Mouse (Mus musculus): ENCODE data around the gene Frat1. TPM values are rescaled to one million over a fixed set of nuclear protein-coding genes. Genes with fewer than 3 reads are reported as not detected.

Frat1 gene
- polyA plus RNA-seq, 1 experiment from 2014 or later = 2.2 TPM

DNA sequence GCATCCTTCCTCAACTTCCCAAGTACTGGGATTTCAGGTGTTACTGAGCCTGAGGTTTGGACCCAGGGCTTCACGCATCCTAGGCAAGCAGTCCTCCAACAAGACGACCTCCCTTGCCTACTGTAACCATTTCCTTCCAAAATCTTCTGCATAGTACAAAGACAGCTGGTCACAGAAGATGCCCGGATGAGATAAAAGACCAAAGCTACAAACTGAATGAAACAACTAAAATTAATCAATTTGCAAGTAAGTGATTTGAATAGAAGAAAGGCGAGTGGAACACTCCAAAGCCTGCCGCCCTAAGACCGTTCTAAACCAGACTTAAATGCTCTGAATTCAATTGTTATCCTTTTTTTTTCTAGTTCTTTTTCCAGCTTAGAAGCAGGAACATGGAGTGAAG, 5.6 kb downstream of the Frat1 start:
- ATAC-seq (ENCODE audit: extremely low read depth, insufficient number of reproducible peaks, low FRiP score, low TSS enrichment) = no peak
- H3K4me2 ChIP-seq = peak overlapping the region; percentile 58
- no peaks in the 10 kb centered on the region for H3K9me3 ChIP-seq
- 49% methylated on average over 6 of the region's 6 CpGs for WGBS
- H3K36me3 ChIP-seq = no peaks in the 10 kb centered on the region
- peaks cover 55% of the 10 kb centered on the region for H3K4me1 ChIP-seq
- peak overlapping the region; percentile 55 for H3K27ac ChIP-seq (replicated peaks)
- peak overlapping the region; percentile 17 for H3K4me3 ChIP-seq
- H3K27me3 ChIP-seq (replicated peaks) = peaks cover 24% of the 10 kb centered on the region
- peak overlapping the region; percentile 3; the same call in 1 of the 2 replicates for H3K9ac ChIP-seq

DNA sequence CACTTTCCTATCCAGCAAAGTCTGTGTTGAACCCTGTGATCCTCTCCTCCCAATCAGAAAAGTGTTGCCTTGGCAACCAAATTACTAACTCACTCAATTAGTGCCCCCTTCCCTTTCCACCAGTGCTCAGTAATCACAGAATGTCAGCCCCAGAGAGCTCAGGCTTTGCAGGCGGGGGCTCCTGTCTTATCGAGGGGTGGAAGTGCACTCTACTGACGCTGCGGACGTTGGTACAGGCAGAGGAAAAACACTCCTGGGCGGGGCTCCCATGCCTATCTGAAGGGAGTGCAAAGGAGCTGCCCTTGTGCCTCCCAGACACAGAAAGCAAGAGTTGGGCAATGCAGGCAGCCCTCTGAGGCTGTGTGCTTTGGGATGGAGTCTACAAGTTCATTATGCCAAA, 6.0 kb downstream of the Frat1 start:
- H3K4me3 ChIP-seq = peak overlapping the region; percentile 17
- peak overlapping the region; percentile 3; the same call in 1 of the 2 replicates for H3K9ac ChIP-seq
- WGBS = under 1% methylated on average over 6 of the region's 6 CpGs
- H3K4me1 ChIP-seq = peaks cover 56% of the 10 kb centered on the region
- H3K9me3 ChIP-seq = no peaks in the 10 kb centered on the region
- peak overlapping the region; percentile 58 for H3K4me2 ChIP-seq
- peak; percentile 67 for ATAC-seq (ENCODE audit: extremely low read depth, insufficient number of reproducible peaks, low FRiP score, low TSS enrichment)
- peaks cover 24% of the 10 kb centered on the region for H3K27me3 ChIP-seq (replicated peaks)
- H3K36me3 ChIP-seq = no peaks in the 10 kb centered on the region
- peak overlapping the region; percentile 55 for H3K27ac ChIP-seq (replicated peaks)

GRCm38 (mm10) chr19:41836719-41837118, 6.9 kb downstream of the Frat1 start:
- H3K9ac ChIP-seq = no peak overlapping the region
- no peaks in the 10 kb centered on the region for H3K36me3 ChIP-seq
- peaks cover 58% of the 10 kb centered on the region for H3K4me1 ChIP-seq
- H3K27ac ChIP-seq (replicated peaks) = peak overlapping the region; percentile 55
- H3K27me3 ChIP-seq (replicated peaks) = peaks cover 21% of the 10 kb centered on the region
- WGBS = 49% methylated on average over 3 of the region's 3 CpGs
- no peak overlapping the region for H3K4me3 ChIP-seq
- ATAC-seq (ENCODE audit: extremely low read depth, insufficient number of reproducible peaks, low FRiP score, low TSS enrichment) = no peak
- peak overlapping the region; percentile 58 for H3K4me2 ChIP-seq
- H3K9me3 ChIP-seq = no peaks in the 10 kb centered on the region

GRCm38 (mm10) chr19:41837194-41837916, 7.6 kb downstream of the Frat1 start:
- ATAC-seq (ENCODE audit: extremely low read depth, insufficient number of reproducible peaks, low FRiP score, low TSS enrichment) = no peak
- H3K9ac ChIP-seq = no peak overlapping the region
- H3K27me3 ChIP-seq (replicated peaks) = peaks cover 14% of the 10 kb centered on the region
- no peaks in the 10 kb centered on the region for H3K36me3 ChIP-seq
- H3K4me2 ChIP-seq = peak overlapping the region; percentile 42
- H3K9me3 ChIP-seq = no peaks in the 10 kb centered on the region
- 17% methylated on average over 9 of the region's 9 CpGs for WGBS
- H3K4me1 ChIP-seq = peaks cover 52% of the 10 kb centered on the region
- H3K27ac ChIP-seq (replicated peaks) = peak overlapping the region; percentile 55
- H3K4me3 ChIP-seq = no peak overlapping the region

GRCm38 (mm10) chr19:41837917-41838261, 8.1 kb downstream of the Frat1 start:
- peaks cover 52% of the 10 kb centered on the region for H3K4me1 ChIP-seq
- H3K36me3 ChIP-seq = no peaks in the 10 kb centered on the region
- ATAC-seq (ENCODE audit: extremely low read depth, insufficient number of reproducible peaks, low FRiP score, low TSS enrichment) = no peak
- no peaks in the 10 kb centered on the region for H3K9me3 ChIP-seq
- H3K4me3 ChIP-seq = no peak overlapping the region
- 25% methylated on average over 4 of the region's 4 CpGs for WGBS
- H3K9ac ChIP-seq = no peak overlapping the region
- H3K27ac ChIP-seq (replicated peaks) = peak overlapping the region; percentile 55
- H3K27me3 ChIP-seq (replicated peaks) = peaks cover 9% of the 10 kb centered on the region
- peak overlapping the region; percentile 42 for H3K4me2 ChIP-seq

- no peak overlapping the region for H3K4me2 ChIP-seq
- no peaks in the 10 kb centered on the region for H3K36me3 ChIP-seq
- no peaks in the 10 kb centered on the region for H3K9me3 ChIP-seq
- ATAC-seq (ENCODE audit: extremely low read depth, insufficient number of reproducible peaks, low FRiP score, low TSS enrichment) = no peak
- H3K4me3 ChIP-seq = no peak overlapping the region
- WGBS = 36% methylated on average over 6 of the region's 6 CpGs
- H3K27ac ChIP-seq (replicated peaks) = no peak overlapping the region
- no peaks in the 10 kb centered on the region for H3K27me3 ChIP-seq (replicated peaks)
- no peak overlapping the region for H3K9ac ChIP-seq
- peaks cover 52% of the 10 kb centered on the region for H3K4me1 ChIP-seq
These were observed 9.0 kb downstream of the Frat1 start for GRCm38 (mm10) chr19:41838808-41839207.

GRCm38 (mm10) chr19:41839685-41840084, 9.9 kb downstream of the Frat1 start:
- ATAC-seq (ENCODE audit: extremely low read depth, insufficient number of reproducible peaks, low FRiP score, low TSS enrichment) = no peak
- WGBS = 90% methylated on average over 3 of the region's 3 CpGs

DNA sequence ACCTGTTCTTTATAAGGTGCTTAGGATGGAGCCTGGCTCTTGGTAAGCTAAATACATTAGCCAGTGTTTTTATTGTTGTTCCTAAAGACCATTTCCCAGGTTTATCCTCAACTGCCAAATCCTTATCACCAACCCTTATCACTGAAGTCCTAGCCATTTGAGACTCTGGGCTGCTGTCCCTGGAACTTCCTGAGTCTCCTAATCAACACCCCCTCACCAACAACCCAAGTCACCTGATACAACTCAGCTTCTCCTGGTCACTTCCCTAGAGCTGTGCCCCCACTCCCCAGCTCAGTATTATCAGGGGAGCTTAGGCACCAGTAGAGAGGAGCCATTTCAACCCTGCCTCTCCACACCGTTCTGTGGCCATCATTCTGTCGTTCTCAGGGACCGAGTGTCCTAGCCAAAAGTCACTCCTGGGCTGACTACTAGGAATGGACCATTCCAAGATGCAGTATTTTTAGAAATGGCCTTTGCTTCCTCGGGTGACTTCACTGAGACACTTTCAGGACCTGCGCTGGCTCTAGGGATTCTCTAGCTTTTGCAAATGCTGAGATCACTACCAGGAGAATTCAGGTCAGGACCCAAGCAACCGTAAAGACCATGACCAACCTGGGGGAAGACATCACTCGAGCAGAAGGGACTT, 11.5 kb downstream of the Frat1 start:
- Histone ChIP-seq H3K4me2 (no peak overlapping the region), H3K9ac (no peak overlapping the region), H3K4me3 (no peak overlapping the region), H3K27ac (replicated peaks) (no peak overlapping the region), H3K4me1 (peaks cover 45% of the 10 kb centered on the region), H3K9me3 (no peaks in the 10 kb centered on the region), H3K27me3 (replicated peaks) (no peaks in the 10 kb centered on the region), H3K36me3 (no peaks in the 10 kb centered on the region)
- 31% methylated on average over 7 of the region's 7 CpGs for WGBS
- ATAC-seq (ENCODE audit: extremely low read depth, insufficient number of reproducible peaks, low FRiP score, low TSS enrichment) = no peak

More at GRCm38 (mm10) chr19:41839685-41840084, 9.9 kb downstream of the Frat1 start:
- no peak overlapping the region for H3K9ac ChIP-seq
- H3K36me3 ChIP-seq = no peaks in the 10 kb centered on the region
- peaks cover 52% of the 10 kb centered on the region for H3K4me1 ChIP-seq
- H3K4me3 ChIP-seq = no peak overlapping the region
- no peak overlapping the region for H3K27ac ChIP-seq (replicated peaks)
- no peak overlapping the region for H3K4me2 ChIP-seq
- H3K9me3 ChIP-seq = no peaks in the 10 kb centered on the region
- no peaks in the 10 kb centered on the region for H3K27me3 ChIP-seq (replicated peaks)

- H3K4me2 ChIP-seq = no peak overlapping the region
- no peak for ATAC-seq (ENCODE audit: extremely low read depth, insufficient number of reproducible peaks, low FRiP score, low TSS enrichment)
- no peaks in the 10 kb centered on the region for H3K27me3 ChIP-seq (replicated peaks)
- H3K27ac ChIP-seq (replicated peaks) = no peak overlapping the region
- no peaks in the 10 kb centered on the region for H3K36me3 ChIP-seq
- peaks cover 40% of the 10 kb centered on the region for H3K4me1 ChIP-seq
- no peak overlapping the region for H3K9ac ChIP-seq
- no peak overlapping the region for H3K4me3 ChIP-seq
- no peaks in the 10 kb centered on the region for H3K9me3 ChIP-seq
- 81% methylated on average over 4 of the region's 4 CpGs for WGBS
These were observed 12.4 kb downstream of the Frat1 start for GRCm38 (mm10) chr19:41842196-41842595.

DNA sequence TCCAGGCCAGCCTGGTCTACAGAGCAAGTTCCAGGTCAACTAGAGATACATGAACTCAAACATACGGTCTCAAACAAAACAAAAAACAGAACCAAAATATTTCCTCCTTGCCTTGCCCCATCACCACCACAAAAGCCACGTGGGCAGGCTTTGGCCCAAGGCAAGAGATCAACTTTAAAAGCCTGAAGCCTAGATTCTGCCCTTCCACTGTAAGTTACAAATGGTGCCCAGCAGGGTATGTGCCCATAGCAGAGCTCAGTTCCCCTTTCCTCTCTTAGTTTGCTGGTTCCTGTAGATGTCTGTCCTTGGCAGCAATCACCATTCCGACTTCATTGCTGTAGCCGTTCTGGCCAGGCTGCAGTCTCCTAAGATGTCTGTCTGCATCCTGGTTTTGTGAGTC, 12.9 kb downstream of the Frat1 start:
- H3K9ac ChIP-seq = no peak overlapping the region
- H3K36me3 ChIP-seq = no peaks in the 10 kb centered on the region
- no peak overlapping the region for H3K27ac ChIP-seq (replicated peaks)
- 78% methylated on average over 4 of the region's 4 CpGs for WGBS
- no peak overlapping the region for H3K4me2 ChIP-seq
- ATAC-seq (ENCODE audit: extremely low read depth, insufficient number of reproducible peaks, low FRiP score, low TSS enrichment) = no peak
- no peaks in the 10 kb centered on the region for H3K9me3 ChIP-seq
- H3K27me3 ChIP-seq (replicated peaks) = no peaks in the 10 kb centered on the region
- peaks cover 35% of the 10 kb centered on the region for H3K4me1 ChIP-seq
- H3K4me3 ChIP-seq = no peak overlapping the region

DNA sequence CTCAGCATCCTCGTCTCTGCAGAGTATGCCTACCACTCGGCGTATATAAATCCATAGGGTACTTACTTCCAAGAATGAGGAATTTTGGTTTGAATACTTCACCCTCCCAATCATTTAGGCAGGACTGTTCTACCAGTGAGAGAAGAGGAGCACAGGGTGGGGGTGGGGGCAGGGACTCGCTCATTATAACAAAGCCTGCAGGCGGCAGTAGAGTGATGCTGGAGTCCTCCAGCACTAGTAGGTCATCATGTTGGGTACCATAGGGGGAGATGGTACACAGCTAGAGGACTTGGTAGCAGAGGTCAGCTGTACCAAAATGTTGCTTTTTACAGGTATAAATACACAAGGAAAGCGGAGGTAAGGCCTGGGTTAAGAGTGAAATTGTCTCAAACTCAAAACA, 14.6 kb downstream of the Frat1 start:
- ATAC-seq (ENCODE audit: extremely low read depth, insufficient number of reproducible peaks, low FRiP score, low TSS enrichment) = no peak
- Histone ChIP-seq H3K4me3 (no peak overlapping the region), H3K9me3 (no peaks in the 10 kb centered on the region), H3K4me1 (peaks cover 21% of the 10 kb centered on the region), H3K4me2 (no peak overlapping the region), H3K9ac (no peak overlapping the region), H3K36me3 (no peaks in the 10 kb centered on the region), H3K27ac (replicated peaks) (no peak overlapping the region), H3K27me3 (replicated peaks) (no peaks in the 10 kb centered on the region)
- 76% methylated on average over 6 of the region's 6 CpGs for WGBS
